Mouse (Mus musculus): ENCODE results near the gene Tctn1.
"Not testable (repeated sequence)": the region's sequence is repeated elsewhere in the genome, so short reads cannot be mapped to it uniquely, and the experiment has no call there.

Tctn1 gene

DNA sequence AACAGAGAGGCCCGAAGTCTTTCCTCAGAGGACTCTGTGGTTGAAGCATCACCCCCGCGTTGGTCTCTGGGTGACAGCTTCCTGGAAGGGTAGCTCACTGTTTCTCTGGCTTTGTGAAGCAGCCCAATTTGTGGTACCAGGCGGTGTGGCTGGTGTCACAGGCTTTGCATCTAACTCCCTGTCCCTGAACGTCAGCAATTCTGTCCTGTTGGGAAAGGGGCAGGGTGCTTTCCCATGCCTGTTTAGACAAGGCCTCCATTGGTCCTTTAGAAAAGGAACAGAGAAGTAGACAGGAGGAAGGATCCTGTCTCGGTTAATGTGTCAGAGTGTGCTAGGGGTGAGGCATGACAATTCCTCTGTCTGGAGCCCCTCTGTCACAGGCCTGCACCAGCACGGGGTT is 45.3 kb downstream of the Tctn1 start:
- DNase-seq (ENCODE audit: low spot score), result no peak

DNA sequence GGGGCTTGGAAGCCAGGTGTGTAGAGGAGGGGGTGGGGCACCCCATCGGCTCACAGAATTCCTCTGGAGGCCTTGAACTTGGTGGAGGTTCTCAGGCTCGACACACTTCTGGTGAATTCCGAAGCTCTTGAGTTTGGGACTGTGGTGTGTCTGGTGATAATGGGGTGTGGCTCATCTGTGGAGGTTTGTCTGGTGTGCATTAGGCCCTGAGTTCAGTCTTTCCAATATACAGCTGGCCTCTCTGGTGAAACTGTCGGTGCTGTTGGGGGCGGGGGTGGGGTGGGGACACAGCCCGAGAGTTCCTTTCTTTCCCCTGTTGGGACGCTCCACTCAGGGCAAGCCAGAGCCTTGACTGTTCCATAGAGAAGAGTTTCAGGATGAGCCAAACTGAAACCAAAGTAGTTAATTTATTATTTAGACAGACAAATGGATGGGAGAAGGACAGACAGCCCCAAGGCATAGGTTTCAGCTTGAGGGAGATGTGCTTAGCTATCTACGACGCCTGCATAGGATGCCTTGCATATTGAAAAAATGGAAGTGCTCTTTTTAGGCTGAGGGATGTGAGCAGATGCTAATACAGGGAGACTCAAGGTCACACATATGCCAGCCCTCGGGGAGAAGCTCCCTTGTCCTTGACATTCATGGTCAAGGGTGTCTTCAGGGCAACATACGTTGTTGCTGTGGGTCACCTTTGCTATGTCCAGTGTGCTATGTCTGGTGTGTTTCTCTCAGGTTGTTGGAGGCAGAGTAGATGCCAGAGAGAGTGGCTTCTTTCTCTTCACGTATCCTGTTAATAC is 46.0 kb downstream of the Tctn1 start:
- DNase-seq (ENCODE audit: low spot score), result no peak

DNA sequence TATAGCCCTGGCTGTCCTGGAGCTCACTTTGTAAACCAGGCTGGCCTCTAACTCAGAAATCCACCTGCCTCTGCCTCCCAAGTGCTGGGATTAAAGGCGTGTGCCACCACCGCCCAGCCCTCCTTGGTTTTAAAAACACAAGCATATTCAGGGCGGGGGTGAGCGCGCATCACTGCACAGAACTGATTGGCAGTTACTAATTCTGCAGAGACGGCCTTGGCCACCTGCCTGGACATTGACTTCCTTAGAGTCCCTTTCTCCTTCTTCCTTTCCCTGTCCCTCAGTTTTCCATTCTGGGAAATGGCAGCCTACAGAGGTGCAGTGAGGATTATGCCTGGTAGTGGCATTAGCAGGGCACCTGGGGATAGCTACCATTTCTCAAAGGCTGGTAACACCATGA is 46.6 kb downstream of the Tctn1 start:
- DNase-seq (ENCODE audit: low spot score), result no peak

DNA sequence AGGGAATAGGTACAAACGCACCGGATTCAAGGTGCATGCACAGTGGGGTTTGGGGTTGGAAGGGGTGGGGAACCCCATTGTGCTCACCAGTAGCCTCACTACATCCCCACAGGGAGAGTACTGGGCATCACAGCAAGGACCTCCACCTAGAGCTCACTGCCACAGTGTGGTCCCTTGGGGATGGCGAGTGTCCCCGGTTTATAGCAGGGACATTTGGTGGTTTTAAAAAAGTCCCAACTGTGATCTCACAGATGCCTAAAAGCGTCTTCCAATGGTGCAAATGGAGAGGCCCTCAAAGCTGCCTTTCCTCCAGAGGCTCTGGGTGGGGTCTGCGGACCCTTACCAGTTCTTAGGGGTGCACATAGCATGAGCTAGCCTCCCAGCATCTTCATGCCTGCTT is 50.4 kb downstream of the Tctn1 start:
- DNase-seq (ENCODE audit: low spot score), result no peak

- not testable (repeated sequence) for DNase-seq (ENCODE audit: low spot score)
These were observed 51.4 kb downstream of the Tctn1 start for GRCm38 (mm10) chr5:122212820-122213219.

DNA sequence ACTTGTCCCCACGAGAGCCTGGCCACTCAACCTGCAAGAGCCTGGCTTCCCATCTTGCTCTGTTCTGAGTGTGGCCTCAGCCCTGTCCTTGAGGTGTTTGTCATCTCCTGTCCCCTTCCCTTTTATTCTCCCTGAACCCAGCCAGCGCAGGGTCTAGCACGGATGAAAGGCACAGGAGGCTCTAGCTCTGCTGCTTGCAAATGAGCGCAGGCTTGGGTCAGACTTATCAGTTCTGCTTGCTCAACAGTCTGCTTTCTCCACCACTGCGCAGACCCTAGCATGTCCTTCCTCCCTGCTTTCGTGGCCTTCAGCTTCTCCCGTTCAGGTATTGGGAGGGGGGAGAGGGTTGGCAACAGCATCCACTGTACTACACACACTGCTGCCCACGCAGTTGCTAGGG is 52.1 kb downstream of the Tctn1 start:
- no peak for DNase-seq (ENCODE audit: low spot score)

GRCm38 (mm10) chr5:122210890-122211289 is 53.4 kb downstream of the Tctn1 start:
- DNase-seq (ENCODE audit: low spot score), result no peak

DNA sequence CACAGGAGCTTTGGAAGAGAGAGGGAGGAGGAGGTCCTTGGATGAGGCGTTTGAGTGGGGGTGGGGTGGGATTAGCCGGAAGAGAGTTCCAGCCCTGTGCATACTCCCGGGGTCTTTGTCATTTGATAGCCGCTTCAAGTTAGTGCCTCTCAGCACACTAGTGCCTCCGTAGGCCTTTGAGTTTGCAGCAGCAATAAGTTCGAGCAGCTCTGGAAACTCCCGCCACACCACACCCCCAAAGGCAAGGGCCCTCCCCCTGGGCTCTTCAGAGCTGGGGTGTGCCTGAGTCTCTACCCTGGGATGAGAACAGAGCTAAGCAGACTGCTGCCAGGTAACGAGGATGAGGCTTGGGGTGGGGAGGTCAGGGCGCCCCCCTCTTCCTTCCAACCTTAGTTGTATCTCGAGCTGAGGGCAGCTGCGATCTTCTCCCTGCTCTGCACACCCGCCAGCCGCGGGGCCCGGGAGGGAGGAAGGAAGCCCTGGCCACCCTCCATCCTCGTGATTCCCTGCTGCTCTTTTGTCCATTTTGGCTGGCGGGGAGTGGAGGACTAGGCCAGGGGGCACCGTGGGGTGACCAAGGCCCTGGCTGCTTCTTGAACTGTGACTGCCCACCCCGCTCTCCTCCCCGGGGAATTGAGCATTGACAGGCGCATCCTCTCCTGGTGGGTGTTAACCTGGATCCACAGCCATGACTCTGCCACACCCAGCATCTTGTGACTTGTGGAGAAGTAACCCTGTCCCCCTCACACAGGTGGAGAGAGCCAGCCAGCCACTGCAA is 54.5 kb downstream of the Tctn1 start:
- DNase-seq (ENCODE audit: low spot score), result no peak

DNA sequence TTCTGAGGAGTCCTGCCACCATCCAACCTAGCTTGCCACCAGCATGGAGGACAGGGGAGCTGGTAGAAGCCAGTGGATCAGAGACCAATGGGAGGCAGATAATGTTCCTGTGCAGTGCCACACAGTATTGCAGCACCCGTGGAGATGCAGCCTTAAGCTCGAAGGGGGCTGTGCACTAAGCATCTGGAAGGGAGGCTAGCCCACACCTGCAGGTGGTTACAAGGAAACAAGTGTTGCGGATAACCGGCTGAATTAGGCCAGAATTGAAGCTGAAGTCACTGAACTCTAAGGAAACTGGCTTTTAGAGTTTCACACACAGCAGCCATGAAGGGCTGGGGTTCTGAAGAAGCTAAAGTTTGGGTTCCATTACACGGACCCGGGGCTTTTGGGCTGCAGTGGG is 55.4 kb downstream of the Tctn1 start:
- no peak for DNase-seq (ENCODE audit: low spot score)

DNA sequence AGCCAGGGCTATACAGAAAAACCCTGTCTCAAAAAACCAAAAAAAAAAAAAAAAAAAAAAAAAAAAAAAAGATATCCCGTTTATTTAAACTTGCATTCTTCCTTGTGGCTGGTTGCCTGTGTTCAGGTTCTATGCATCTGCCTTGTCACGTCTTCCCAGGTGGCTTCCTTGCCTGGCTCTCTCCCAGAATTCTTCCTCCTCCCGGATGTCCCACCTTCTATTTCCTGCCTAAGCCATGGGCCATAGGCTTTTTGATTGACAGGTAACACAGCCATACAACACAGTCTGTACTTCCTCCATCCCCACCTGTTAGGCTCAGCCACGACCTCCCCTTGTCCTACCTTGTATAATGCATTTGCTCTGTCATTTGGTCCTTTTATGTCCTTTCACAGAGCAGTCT is 57.8 kb downstream of the Tctn1 start, which contains the start of gene Hvcn1:
Gene Hvcn1, plus strand, starts transcription at position 330 of the 400 bp plus-strand sequence.
- DNase-seq (ENCODE audit: low spot score), result no peak

- DNase-seq (ENCODE audit: low spot score), result no peak
These were observed 60.1 kb downstream of the Tctn1 start for GRCm38 (mm10) chr5:122204180-122204579.

DNA sequence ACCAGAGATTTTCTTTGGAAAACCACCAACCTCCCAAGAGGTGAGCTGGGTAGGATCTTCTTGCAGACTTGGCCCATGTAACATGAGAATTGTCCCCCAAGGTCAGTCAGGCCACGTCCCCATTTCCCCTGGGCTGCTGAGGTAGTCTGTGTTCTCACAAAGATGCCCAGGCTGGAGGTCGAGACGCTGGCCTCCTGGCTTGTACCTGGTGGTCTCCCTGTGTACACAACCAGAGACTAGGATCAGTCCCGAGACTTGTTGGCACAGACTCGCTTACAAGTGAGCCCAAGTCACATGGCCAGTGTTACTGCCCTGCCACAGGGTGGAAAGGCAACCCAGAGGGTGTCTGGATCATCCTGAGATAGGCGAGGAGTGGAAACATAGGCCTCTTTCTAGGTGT is 62.4 kb downstream of the Tctn1 start:
- no peak for DNase-seq (ENCODE audit: low spot score)

GRCm38 (mm10) chr5:122200872-122201271 is 63.4 kb downstream of the Tctn1 start:
- DNase-seq (ENCODE audit: low spot score), result no peak

GRCm38 (mm10) chr5:122192347-122192746 is 71.9 kb downstream of the Tctn1 start:
- no peak for DNase-seq (ENCODE audit: low spot score)

DNA sequence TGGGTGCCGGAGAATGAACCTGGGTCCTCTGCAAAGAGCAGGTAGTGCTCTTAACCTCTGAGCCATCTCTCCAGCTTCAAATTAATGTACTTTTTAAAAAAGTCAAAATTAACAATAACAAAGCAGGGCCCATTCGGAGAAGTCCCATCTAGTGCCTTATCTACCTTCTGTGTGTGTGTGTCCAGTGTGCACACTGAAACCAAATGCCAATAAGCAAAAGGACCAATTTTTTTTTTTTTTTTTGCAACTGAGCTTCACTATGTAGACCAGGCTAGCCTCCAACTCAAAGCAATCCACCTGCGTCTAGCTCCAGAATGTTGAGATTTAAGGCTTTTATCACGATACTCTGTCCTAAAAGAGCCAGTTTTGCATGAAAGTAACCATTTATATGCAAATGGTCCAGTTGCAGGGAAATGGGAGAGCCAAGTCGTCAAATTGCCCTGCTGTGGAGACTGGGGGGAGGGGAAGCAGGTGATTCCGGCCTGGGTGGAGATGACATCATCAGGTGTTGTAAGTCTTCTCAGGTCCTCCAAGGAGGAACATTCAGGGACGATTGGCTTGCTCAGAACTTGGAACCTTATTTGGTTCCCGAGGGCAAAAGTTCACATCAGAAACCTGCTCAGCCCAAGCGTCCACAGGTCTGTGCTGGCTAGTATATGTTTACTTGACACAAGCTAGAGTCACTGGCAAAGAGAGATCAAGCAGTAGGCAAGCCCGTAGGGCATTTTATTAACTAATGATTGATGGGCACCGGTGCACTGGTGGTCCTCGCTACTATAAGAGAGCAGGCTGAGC is 72.8 kb downstream of the Tctn1 start:
- DNase-seq (ENCODE audit: low spot score), result no peak

GRCm38 (mm10) chr5:122190465-122190864 is 73.8 kb downstream of the Tctn1 start:
- DNase-seq (ENCODE audit: low spot score), result no peak

- DNase-seq (ENCODE audit: low spot score), result no peak
These were observed 75.1 kb downstream of the Tctn1 start for GRCm38 (mm10) chr5:122189115-122189514.
